Mouse (Mus musculus) megakaryocyte, adult 5-6 weeks (primary cell): Measurements from ENCODE around the gene Rabgap1l. TPM values are rescaled to one million over a fixed set of nuclear protein-coding genes. Genes with fewer than 3 reads are reported as not detected.
"Not testable (repeated sequence)": the region's sequence is repeated elsewhere in the genome, so short reads cannot be mapped to it uniquely, and the experiment has no call there.

Experiments used
- ATAC-seq: 2 replicates; pipeline ENCODE4 v1.8.0; 2016; ENCODE audit warnings: mild to moderate bottlenecking, inconsistent platforms; ENCODE audit not compliant: poor library complexity, severe bottlenecking
- total RNA-seq, 2 experiments: library from RNA; stranded (forward) in 1 of 2; stranded (reverse) in 1 of 2; fragments of 153-499, 151-499 nt in 1 of 2; fragments of 221-1000, 200-1000 nt in 1 of 2; gene quantifications; 2 replicates each; pipeline versions ENCODE4 v1.2.3 to v1.2.4; 2015 to 2017

Rabgap1l gene
- total RNA-seq, 2 experiments from 2014 or later = 60.8 to 99.5 TPM

DNA sequence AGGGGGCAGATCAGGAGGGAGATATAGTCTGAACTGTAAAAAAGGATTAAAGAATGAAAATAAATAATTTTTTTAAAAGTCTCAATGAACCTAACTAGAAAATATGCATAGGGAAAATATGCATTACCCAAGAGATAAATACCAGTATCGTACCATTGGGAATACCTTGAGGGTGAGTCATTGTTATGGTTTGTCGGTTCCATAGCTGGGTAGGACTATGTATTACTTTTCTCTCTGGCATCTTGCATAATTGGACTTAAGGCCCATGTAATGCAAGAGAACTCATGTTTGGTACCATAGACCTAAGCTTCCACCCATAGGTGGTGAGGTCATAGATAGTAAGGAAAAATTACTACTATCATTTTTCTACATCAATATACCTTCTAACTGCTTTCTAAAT is 88.4 kb downstream of the Rabgap1l start:
- ATAC-seq = no peak

DNA sequence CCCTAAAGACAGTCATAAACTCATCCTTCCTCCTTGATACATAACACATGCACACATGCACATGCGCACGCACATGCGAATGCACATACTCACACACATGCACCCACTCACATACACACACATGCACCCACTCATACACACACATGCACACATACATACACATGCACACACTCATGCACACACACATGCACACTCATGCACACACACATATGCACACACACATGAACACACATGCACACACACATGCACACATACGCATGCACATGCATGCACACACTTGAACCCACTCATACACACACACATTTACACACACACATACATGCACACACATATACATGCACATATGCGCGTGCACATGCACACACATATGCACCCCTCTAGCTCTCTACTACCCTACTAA is 89.2 kb downstream of the Rabgap1l start:
- ATAC-seq = no peak

DNA sequence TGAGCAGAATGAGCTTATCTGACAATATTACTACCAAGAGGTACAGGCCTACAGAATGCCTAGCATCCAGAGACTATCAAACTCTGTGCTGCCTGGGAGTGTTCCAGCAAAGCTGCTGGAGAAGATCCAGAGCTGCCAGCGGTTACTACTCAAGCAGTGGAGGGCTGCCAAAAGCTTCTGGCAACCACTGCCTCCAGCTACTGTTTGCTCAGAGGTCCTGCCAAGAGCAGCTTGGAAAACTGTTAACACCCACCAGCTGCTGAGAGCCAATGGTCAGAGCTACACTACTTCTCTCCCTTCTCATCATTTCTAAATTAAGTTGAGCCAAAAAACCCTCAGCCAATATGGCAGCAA is 99.9 kb downstream of the Rabgap1l start:
- no peak for ATAC-seq

DNA sequence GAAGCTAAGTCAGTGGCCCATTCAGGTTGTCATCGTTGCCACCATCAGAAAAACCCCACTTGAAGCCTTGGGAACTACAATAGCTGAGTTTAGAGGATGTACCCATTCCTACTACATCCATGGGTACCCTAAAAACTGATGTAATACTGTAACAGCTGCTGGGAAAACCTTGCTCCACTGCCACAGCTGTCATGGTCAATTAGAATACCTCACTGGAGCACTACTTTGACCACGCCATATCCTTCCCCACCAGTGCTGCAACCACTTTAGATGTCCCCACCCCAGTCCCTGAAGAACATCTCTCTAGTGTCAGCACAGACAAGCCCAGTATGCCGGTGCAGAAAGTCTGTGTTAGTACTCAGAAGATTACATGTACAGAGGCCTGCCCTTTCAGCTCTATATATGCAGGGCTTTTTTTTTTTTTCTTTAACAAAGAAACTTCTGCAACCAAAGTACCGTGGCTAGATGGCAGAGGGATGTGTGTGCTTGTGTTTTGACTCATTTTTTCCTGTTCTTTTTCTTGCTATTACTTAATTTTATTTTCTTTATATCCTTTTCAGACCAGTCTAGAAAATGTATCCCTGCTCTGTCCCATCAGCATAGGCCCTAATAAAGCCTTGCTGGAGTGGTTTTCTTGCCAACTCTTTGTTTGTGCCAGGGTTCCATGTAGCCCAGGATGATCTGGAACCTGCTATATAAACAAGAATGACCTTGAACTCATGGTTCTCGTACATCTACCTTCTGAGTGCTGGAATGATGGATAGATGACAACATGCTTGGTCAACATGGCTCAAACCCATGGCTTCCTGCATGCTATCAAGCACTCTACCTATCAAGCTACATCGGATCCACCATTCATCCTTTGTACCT is 100.6 kb downstream of the Rabgap1l start:
- no peak for ATAC-seq

DNA sequence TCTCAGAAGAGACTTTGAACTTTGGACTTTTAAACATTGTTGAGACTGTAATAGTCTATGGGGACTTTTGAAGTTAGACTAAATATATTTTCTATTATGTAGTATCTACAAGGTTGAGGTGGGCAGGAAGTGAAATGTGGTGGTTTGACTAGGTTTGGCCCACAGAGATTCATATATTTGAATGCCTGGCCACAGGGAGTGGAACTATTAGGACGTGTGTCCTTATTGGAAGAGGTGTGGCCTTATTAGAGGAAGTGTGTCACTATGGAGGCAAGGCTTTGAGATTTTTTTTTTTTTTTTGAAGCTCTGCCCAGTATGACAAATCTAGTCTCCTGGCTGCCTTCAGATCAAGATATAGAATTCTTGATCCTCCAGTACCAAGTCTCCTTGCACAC is 101.8 kb downstream of the Rabgap1l start:
- no peak for ATAC-seq

DNA sequence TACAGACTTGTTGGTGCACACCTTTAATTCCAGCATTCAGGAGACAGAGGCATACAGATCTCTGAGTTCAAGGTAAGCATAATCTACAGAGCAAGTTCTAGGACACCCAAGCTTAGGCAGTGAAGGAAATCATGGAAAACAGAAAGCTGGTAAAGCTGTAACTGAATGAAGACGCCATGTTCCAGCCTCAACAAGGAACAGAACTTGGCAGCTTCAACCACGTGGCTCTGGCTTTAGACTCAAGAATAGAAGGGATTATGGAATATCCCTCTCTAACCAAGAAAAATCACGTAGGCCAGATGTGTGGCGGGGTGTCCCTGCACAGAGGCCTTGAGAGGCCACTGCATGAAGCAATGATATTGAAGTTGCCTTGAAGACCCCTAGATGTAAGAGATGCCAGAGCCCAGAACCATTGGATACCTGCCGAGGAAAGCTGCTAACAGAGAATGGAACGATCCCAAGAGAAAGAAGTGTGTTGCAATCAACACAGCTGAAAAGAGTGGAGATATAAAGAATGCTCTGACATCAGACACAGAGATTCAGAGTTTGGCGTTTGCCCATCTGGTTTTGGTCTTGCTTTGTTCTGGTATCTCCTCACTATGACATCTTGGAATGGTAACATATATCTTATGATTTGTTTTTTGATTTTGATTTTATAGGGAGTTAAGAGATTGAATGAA is 102.4 kb downstream of the Rabgap1l start:
- no peak for ATAC-seq

DNA sequence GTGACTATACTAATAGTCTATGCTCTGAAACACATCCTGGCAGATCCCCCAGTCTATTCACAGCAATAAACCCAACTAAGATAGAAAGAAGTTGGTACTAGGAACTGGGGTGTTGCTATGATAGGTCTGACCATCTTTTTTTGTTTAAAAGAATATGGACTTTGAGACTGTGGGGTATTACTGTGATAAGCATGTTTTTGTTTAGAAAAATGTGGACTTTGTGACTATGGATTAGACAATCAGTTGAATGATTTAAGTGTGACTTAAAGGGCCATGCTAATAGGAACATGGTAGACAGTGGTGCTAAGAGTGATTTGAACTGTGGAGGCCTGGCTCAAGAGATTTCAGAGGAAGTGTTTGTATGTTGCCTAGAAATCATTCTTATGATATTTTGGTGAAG is 103.5 kb downstream of the Rabgap1l start:
- ATAC-seq = no peak

DNA sequence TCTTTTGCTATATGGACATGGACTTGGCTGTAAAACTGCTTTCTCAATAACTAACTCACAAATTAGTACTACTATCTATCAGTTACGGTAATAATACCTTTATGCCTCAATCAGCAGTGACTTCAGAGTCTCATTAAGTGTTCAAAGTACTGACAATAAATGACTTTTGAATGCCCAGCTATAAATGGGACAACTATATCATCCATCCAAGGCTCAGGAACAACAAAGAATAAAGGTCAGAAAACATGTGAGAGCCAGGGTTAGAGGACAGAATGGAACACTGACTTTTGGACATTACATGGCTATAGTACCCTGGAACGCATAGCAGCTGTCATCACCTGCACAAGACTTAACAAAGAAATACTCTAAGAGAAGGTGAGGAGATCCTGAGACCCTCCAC is 108.8 kb downstream of the Rabgap1l start:
- ATAC-seq = no peak

DNA sequence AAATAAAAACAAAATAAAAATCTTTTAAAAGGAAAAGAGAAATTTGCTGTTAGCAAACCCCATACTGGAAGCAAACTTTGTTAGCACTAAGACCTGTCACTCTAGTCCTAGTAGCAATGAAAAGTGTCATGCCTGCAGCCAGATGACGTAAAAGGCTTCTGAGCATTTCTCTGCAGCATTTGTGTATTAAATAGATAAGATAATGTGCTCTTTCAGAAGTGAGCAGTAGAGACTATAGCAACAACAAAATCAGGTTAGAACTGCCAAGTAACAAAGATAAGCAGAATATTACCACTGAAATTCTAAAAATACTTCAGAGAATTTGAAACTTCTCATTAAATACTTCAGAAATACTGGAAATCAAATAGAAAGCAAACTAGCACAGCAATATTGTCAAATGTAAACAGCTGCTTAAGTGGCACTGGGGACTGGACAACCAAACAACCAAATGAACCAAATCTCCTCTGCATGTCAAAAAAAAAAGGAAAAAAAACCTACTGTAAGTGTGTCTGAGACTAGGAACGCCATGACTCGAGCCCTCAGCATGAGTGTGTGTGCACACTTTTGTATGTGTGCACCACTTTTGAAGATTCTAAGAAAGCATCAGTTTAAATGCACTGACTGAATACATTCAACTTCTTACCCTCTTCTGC is 111.5 kb downstream of the Rabgap1l start:
- ATAC-seq = no peak

DNA sequence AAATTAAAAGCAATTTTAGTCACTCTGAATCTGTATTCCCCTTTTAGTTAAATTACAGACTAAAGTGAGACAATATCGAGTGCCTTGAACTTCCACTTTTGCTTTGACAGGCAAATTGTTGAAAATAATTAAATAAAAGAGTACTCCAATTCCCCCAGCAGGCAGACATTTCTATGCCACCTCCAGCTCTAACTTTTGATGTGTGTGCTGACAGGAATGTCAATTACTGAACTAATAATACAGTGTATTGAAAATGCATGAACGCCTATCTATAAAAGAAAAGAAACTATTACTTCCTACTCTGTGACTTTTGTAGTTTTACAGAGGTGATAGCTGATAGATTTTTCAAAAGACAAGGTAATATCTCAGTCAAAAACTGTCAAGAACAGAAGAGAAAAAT is 118.2 kb downstream of the Rabgap1l start:
- ATAC-seq = no peak

DNA sequence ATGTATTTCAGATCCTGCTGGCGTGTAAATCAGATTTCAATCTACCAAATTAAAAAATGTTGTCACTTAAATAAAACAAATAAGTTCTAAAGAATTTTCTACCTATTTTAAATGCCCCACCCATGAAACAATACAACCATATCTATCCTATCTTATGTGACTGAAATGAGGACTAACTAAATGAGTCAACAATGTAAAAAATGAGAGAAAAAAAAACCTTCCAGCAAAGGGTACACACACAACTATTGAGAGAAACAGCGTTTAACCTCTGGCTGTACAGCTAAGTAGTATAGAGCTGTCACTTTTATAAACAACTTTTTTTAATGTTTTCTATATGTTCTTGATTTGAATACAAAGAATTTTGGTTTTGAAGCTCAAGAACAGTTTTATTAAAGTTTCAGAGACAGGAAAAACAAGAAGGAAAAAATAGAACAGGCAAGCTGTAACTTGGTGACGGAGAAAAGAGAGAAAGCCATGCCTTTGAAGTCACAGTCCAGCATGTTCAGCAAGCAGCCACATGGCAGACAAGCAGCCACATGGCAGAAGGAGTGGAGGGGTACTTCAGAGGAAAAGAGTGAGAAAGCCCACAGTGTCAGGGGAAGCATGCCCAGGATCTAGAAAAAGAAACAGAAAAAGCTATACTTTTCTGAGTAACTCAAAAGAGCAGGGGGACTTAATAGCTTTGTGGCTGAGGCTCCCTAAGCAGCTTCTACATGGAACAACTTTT is 120.8 kb downstream of the Rabgap1l start:
- ATAC-seq = no peak

DNA sequence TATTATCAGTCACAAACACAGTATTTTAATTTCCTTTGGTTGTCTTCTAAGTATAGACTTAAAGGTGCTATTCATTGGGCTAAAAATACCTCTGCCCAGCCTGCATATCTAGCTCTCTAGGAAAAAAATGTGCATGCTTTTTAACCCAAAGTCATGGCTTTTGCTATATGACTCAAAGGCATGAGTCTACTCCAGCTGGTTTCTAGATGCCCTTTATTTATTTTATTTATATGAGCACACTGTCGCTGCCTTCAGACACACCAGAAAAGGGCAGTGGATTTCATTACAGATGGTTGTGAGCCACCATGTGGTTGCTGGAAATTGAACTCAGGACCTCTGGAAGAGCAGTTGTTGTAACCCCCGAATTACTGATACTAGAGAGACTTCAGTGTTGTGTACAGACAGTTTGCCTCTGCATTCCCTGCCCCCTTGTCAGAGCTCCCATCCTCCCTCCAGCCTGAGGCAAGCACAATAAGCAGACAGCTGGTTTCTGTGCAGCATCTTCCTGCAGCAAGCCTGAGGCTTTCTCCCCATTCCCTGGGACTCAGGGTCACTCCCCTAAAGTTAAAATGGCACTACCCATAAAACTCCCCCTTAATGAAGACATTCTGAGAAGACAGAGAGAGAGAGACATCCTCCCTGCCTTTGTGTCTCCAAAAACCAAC is 137.1 kb downstream of the Rabgap1l start:
- no peak for ATAC-seq

DNA sequence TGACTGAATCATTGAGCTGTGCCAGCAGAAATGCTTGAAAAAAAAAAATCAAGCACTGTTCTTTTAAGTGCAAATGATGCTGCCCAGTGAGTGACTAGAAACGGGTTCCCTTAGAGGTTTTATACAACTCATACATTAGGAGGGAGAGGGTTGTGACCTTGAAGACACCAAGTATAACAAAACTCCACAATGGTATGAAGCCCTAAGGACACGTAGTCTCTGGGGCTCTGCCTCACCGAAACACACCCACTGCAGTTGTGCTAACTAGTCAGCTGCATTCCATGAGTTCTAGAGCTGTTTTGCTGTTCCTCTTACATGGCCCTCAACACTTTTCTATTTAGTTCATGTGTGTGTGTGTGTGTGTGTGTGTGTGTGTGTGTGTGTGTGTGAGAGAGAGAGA is 141.3 kb downstream of the Rabgap1l start:
- no peak for ATAC-seq

DNA sequence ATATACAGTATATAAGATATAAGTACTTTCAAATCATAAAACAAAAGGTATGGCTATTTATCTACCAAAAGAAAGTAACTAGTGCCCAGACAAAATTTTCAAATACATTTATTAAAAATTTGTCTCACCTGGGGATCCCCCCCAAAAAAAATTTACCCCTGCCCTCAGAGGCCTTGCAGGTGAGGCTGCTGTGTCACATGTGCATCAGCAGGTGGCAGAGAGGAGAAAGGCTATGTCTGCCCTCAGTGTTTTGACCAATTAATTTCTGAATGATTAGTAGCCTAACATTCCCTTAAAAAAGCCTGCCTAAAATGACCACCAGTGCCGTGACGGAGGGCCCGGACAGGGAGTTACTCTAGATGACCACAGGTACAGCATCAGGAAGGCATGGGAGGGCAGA is 147.6 kb downstream of the Rabgap1l start:
- ATAC-seq = no peak

DNA sequence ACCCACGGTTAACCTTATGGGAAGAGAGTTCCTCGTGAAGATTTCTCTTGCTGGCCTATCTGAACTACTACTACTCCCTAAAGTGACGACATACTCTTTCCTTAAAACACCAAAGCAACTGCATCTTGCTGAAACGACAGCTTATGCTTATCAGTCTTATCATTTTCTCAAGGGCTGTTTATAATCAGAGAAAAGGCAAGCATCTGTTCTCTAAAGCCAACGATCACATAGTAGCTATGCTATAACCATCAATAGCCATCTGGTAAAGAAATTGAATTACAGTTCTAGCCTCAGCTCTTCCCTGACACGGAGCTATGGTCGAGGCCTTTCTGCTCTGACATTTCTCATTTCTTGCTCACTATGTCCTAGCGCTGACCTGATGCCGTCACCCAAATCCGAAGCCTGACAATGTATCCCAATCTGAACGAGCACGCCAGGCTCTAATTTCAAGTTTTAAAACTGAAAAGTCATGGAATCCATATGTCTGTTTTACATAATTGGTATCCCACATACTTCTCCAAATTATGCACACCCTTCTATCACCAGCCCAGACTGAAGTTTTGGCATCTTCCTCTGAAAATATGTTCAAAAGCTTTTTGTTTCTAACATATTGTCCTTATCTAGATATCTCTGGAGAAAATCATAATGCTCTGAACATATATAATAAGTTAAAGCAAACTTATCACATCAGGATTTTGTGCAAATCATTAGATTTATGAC is 164.6 kb downstream of the Rabgap1l start:
- ATAC-seq = no peak

DNA sequence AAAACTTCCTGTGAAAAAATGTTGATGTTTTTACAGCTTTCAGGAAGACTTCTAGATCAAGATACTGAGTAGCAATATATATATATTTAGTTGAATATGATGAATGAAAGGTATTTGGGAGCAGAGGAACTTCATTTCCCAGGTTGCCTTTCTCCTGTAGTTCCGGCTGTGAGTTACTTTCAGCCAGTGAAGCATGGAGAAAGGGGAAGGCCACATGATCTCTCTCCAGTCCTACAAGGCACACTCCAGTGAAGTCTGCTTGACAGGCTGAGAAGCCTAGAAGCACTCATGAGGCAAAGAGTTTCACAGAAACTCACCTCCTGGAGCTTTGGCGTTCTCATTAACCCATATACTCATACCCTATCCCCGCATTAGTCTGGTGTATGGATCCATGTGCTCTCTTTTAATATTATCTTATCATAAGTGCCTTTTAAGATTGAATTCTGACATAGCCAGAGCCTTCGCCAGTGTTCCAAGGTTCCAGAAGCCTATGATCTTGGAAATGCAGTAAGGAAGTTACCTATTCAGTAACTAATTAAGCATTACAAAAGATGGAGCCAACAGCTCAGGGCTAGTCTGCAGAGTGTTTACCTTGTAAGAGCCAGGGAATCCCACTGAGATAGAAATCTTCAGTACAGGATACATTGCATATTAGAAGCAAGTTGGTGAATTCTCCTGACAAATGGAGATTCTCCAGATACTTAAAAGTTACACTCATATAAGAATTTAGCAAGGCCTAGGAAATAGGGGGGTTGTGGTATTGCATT is 168.5 kb downstream of the Rabgap1l start:
- ATAC-seq = not testable (repeated sequence)

DNA sequence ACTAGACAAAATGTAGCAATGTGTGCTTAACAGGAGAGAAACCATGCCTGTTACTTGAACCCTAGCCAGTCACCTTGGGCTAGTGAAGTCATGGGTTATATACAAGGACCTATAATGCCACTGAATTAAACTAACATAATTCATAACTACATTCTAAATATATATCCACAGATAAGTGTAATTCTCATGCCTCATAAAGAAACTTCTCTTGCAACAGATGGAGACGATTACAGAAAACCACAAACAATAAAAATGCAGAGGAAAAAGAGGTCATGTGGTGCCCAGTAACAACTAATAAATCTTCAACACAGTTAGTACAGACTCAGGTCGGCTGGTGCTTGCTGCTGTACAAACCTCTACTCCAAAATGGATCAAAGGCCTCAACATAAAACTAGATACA is 174.8 kb downstream of the Rabgap1l start:
- no peak for ATAC-seq

DNA sequence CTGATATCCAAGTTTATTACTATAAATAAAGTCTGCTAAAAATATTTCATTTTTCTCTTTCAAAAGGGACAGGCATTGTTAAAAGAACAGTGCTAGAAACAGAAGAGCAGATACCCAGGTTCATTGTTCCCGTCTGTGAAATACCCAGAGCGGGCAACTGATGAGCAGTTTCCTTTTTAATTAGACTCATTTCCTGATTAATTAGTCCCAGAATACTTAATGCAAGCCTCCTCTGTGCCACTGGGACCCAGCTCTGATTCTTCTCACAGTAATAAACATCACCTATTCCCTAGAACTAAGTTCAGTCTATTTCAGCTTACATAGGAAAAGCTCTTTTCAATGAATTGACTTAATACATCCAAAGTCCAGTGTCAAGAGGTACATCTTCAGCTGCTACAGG is 186.6 kb downstream of the Rabgap1l start:
- ATAC-seq = no peak

DNA sequence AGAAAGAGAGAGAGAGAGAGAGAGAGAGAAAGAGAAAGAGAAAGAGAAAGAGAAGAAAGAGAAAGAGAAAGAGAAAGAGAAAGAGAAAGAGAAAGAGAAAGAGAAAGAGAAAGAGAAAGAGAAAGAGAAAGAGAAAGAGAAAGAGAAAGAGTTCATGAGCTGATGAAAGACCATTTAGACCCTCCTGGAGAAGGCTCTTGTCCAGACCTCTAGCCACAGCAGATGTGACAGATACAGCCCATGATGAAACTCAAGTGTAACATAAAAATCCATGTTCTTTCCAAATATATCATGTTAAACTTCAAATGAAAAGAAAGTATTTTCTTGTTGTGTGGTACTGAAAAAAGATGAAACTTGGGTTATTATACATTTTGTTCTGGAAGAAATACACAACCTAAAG is 189.7 kb downstream of the Rabgap1l start:
- ATAC-seq = not testable (repeated sequence)
